Mouse (Mus musculus) embryo, embryonic 11 days (tissue): ENCODE measurements around the gene Cmbl.

Experiments used
- DNase-seq: peaks from one replicate; pipeline ENCODE4 v3.0.0-alpha.2; 2015

Cmbl gene

DNA sequence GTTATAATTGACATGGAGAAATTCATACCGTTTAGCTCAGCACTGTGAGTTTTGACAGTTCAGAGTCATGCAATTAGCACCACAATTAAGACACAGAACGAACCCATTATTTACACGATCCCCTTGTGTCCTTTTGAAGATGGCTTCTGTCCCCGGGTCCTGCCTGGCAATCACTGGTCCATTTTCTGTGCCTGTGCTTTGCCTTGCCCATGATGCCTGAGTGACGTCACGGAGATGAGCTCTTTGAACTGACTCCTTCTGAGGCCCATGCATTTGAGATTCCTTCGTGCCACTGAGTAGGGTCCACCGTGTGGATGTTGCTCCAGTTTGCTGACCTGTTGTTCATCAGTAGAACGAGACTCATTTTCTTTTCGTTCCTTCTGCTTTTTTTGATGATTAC is 63.0 kb downstream of the Cmbl start:
- DNase-seq: no peak

DNA sequence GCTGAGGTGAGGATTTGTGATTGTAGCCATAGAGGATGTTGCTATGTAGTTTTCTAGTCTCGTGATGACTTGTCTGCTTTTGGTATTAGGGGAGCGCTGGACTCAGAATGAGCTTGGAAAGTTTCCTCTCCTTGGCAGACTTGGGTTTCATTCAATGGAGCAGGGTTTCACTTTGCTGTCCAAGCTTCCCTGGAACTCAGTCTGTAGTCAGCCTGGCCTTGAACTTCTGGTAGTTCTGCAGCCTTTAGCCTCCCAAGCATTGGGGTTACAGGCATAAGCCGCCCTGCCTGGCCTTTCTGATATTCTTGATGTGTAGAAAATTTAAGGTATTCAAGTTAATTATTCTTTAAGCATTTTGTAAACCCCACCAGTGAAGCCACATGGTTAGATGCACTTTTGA is 64.4 kb downstream of the Cmbl start:
- no peak for DNase-seq

DNA sequence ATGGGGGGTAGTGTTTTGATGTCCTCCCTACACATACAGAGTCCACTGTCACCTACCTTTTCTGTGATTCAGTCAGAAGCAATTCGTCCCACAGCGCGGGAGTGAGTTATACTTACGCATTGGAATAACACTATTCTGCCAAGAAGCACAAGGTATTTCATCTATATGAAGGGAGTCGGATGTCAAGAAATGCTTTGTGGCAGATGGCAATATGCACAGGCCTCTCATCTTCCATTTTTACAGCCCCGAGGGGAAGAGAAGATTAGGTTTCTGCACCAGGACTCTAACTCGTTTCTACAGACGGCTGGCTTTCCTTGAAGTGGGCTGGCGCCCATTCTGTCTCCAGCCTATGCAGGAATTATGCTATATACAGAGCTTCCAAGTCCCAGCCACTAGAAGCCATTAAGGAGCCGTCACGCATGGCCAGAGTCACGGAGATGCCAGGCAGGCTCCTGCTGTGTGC is 66.2 kb downstream of the Cmbl start:
- DNase-seq: peak; percentile 14

DNA sequence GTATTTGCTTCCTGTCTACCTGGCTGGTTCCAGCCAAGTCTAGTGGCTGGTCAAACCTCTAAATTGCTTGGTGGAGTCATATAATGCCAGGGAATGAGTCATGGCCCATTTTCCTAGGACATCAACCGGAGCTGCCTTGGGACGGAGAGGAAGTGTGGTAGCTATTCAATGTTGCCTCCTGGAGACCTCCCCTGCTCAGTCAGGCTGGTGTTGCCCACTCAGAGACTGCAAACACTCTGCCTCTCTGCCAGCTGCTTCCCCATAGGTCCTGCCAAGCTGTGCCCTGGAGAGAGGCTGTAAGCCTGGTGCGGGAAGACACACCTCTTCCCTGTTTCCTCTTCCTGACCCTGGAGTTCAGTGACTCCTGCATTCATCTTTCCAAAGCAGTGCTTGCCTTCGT is 67.3 kb downstream of the Cmbl start:
- no peak for DNase-seq

DNA sequence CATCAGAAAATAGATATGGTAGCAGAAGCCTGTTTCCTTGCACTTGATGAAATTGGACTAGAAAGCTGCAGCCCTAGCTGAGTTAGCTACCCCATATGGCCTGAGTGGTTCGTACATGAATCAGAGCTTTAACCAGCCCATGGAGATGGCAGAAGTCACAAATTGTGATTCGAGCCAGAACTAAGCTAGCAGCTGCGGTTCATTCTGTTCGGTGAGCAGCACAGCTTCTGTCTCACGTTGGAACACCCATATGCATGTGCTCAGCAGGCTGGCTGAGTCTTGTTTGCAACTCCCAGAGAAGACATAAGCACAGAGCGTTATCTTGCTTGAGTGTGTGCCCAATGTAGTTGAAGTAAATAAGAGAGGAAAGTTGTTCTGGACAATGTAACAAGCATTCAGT is 69.4 kb downstream of the Cmbl start:
- no peak for DNase-seq

DNA sequence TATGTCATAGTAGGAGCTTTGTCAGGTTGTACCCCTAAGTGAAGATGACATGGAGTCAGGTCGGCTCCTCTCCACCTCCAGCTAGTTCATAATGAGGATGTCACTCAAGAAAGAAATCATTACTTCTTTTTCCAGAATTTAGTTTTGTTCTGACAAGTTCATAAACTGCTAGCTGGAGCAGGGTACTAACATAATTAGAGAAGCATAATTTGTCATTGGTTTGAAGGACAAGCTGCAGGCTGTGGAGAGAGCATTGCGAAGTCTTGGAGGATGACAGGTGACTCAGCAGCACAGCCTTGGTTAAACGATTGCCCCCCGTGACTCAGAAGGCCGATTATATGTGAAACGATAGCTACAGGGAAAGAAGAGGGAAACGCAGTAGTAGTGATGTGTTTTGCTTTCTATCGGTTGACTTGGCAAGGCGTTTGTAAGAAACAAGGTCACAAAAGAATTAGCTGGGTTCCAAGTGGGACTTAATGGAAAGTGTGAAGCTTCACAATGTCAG is 71.0 kb downstream of the Cmbl start:
- DNase-seq: no peak
